Mouse (Mus musculus) urinary bladder, adult 2 months (tissue): Measurements from ENCODE around the gene Ifit3b. TPM values are rescaled to one million over a fixed set of nuclear protein-coding genes. Genes with fewer than 3 reads are reported as not detected.
"Not testable (repeated sequence)": the region's sequence is repeated elsewhere in the genome, so short reads cannot be mapped to it uniquely, and the experiment has no call there.

Experiments
- DNase-seq: peaks from one replicate; pipeline ENCODE4 v3.0.0; 2022; ENCODE audit warnings: low spot score
- polyA plus RNA-seq: library from polyadenylated mRNA; depleted of rRNA; stranded (reverse); fragments of >200 nt; gene quantifications from 2 replicates; pipeline ENCODE4 v1.2.3, GENCODE M21; 2012; rRNA removed

Gene Ifit3b
- 6.8 and 10.8 TPM in 2 replicates for polyA plus RNA-seq

DNA sequence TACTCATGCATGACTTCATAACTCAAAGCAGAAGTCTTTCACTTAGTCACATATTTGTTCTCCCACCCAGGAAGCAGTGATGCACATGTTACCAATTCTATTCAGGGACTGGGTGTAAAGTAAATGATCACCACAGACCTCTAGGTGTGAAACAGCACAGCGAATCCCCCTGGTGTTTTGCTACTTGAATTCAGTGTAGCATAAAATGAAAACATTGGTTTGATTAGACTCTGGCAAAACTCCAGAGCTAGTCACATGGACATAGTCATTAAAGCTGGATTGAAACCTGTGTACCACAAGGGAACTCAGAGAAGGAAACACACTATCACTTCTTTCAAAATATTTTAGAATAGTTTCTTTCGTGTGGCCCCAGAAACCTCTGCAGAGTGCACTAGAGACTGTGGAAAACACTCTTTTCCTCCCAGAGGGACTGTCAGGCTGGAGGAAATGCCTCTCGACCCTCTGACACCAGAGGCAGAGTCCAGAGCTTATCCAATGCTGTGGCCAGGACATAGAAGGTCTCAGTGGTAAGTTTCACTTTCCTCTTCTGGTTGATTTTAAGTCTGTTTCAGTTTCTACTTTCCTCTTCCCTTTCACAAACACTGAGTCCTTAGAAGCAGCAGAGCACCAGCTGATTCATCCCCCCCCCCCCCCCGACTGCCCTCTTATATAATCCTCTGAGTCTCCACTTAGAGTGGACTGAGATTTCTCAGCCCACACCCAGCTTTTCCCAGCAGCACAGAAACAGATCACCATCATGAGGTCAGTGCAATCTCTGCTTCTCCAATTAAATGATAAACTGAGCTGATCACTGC is at the start of gene Ifit3b:
Gene Ifit3b (plus strand): TSS at position 734 of the 815 bp plus-strand sequence.
- DNase-seq: not testable (repeated sequence)

DNA sequence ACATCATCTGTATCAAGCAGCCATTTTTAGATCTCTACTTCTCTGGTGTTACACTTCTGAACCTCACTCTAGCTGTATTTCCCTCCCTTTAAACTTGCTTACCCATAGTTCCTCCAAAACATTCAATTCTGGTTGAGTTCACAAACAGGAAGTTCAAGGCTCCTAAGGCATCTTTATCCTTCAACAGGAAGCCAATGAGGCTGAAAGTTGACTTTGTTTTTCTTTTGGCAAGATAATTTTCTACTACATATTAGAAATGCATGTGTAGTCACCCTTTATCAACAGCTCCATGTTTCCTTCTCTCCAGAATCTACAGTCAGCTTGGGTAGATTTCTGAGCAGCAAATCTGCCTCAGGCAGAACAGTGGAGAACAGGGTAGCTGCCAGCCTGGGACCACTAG is 45.2 kb upstream of the Ifit3b start:
- DNase-seq: no peak

DNA sequence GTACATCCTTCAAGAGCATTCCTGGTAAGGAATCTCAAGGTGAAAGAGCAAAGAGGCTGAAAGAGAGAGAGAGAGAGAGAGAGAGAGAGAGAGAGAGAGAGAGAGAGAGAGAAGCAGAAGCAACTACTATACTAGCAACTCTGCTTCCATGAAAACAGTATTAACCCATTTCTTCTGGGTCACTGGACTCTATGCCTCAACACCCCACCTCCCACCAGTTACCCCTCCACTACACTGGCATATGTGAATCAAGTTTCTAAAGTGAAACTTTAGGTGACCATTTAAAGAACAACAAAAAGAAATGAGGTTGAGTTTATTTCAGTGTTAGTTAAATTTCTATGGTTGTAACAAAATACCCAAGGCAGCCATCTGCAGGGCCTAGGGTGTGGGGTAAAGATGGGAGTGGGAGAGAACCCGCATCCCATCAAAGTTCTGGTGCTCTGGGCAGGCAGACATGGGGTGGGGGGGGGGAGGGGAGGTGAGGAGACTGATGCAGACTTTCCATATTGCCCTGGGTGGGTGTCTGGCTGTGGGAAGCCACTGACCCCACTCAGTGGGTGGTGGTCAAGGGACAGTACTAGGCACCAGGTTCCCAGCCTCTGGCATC is 41.5 kb upstream of the Ifit3b start:
- DNase-seq: no peak

DNA sequence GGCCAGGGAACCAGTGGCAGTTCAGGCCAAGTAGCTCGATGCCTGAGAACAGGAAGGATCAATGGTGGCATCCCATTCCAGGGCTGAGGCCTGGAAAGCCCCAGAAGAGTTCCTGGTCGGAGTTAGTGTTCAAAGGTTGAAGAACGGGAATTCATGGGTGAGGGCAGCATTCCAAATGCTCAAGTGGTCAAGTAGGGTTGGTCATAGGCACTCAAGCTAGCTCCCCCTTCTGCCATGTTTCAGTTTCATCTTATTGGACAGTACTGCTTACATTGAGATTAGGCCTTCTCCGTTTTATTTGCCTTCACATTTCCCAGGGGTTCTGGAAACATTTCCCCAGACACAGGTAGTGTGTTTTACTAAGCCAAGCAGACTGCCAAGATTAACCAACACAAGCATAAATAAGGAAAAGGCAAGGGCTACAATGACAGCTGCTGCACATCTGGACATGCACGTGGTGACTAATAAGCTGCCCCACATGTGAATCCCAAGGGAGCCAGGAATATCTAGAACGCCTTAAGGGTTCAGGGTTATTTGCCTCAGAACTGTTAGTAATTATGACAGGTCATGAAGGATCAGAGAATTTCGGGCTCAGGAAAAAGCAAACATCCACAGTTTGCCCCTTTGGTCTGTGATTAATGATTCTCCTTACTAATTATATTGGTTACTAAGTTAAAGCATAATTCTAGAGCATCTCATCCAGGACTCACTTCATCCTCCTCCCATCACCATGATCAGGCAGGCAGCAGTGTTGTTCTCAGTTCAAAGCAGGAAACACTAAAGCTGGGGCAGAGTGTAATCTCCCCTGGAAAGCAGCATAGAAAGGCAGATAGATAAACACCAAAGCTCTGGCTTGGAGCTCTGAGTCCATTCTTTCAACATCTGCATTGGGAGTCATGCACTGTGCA is 38.5 kb upstream of the Ifit3b start:
- DNase-seq: no peak

DNA sequence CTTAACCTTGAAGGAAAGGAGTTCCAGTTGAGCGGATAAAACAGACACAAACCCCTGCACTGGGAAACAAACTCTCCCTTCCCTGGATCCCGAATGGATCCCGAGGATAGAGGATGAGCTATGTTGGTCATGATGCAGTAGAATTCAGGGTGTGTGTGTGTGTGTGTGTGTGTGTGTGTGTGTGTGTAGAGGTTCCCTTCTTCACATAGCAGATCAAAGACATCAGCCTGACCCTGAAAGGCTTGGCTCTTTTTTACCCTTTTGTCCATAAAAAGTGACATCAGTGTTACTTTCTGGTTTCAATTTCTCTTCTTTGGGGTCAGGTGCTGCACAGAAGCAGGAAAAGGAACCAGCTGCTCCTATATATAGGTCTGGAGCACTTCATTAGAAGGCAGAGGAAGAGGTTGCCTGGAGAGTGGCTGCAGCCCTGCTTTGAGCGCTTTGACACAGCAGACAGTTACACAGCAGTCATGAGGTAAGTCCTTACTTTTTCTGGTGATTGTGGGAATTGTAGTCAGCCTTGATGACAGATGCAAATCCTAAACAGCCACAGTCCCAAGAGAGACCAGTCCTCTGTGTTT is 37.8 kb upstream of the Ifit3b start:
- DNase-seq: no peak

DNA sequence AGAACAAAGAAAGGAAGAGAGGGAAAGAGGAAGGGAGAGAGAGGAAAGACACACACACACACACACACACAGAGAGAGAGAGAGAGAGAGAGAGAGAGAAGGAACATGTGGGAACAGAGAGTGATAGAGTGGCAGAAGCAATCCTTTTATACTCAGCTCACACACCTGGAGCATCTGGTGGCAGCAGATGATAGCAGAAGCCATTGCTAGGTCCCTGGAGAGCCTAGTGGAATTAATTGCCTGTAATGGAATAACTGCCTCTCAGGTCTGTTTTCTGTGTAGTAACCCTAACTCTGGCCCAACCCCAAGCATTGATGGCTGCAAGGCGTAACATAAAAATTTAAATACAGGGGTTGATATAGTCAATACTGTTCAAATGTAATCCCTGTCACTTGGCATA is 36.7 kb upstream of the Ifit3b start:
- no peak for DNase-seq

DNA sequence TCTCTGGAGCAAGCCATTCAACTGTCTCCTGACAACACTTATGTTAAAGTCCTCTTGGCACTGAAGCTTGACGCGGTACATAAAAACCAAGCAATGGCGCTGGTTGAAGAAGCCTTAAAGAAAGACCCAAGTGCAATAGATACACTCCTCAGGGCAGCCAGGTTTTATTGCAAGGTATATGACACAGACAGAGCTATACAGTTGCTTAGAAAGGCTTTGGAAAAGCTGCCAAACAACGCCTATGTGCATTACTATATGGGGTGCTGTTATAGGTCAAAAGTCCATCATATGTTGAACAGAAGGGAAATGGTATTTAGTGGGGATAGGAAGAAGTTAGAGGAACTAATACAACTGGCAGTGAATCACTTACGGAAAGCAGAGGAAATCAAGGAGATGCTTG is 34.1 kb upstream of the Ifit3b start:
- no peak for DNase-seq

DNA sequence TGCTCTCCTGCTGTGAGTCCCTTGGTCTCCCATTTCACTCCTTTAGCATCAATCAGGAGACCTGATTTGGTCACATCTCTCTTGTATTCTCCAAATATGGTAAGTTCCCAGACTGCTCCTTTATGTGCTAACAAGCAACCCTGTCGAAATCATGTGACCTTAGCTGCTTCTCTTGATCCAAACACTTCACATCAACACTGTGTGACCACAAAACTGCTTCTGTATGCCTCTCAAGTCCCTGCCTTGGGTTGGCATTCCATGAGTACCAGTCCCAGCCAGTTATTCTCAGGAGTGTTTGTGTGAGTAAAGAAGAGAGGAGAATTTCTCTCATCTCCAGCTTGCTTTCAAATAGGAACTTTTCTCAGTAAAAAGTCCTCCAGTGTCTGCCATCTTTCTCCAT is 30.6 kb upstream of the Ifit3b start:
- DNase-seq: no peak

DNA sequence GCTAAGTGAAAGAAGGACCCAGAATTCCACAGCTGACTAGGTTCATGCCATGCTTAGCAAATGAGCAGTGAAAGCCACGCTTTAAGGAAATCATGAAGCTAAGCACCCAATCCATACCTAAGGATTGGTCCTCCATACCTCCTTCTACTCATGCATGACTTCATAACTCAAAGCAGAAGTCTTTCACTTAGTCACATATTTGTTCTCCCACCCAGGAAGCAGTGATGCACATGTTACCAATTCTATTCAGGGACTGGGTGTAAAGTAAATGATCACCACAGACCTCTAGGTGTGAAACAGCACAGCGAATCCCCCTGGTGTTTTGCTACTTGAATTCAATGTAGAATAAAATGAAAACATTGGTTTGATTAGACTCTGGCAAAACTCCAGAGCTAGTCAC is 25.1 kb upstream of the Ifit3b start:
- DNase-seq: not testable (repeated sequence)

DNA sequence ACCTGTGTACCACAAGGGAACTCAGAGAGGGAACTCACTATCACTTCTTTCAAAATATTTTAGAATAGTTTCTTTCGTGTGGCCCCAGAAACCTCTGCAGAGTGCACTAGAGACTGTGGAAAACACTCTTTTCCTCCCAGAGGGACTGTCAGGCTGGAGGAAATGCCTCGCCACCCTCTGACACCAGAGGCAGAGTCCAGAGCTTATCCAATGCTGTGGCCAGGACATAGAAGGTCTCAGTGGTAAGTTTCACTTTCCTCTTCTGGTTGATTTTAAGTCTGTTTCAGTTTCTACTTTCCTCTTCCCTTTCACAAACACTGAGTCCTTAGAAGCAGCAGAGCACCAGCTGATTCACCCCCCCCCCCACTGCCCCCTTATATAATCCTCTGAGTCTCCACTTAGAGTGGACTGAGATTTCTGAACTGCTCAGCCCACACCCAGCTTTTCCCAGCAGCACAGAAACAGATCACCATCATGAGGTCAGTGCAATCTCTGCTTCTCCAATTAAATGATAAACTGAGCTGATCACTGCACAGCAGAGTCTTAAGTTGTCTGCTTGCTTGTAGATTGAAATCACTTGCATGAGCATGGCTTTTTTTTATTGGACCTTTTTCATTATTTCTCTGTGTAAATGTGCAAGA is 24.5 kb upstream of the Ifit3b start, which contains the start of gene Ifit3:
Gene Ifit3 (plus strand): TSS at position 406 of the 641 bp plus-strand sequence.
- not testable (repeated sequence) for DNase-seq

DNA sequence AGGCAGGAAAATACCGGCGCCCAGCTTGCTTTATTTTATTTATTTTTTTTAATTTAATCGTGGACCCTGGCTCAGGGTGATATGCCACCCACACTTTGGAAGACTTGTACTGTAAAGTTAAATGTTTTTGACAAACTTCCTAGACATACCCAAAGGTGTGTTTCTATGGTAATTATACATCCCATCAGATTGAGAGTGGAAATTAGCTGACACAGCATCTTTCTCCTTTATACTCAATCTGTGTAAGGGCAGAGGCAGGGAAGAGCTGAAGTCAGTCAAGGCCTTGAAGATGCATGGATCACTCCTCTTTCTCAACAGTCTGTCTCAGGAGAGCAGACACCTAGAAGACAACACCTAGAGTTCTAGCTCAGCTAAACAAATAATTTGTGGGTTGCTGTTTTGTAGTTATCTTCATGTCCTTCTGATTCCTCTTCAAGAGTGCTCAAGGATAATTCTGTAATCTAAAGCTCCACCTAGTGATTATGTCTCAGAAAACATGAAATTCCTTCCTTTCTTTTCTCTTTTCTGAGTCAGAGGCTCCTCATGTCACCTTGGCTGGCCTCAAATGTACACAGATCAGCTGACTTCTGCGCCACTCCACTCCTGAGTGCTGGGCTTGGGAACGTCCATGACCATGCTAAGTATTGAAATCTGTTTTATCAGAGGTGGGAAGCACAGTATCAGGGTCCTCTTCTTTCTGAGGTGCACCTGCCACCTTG is 21.9 kb upstream of the Ifit3b start:
- not testable (repeated sequence) for DNase-seq

DNA sequence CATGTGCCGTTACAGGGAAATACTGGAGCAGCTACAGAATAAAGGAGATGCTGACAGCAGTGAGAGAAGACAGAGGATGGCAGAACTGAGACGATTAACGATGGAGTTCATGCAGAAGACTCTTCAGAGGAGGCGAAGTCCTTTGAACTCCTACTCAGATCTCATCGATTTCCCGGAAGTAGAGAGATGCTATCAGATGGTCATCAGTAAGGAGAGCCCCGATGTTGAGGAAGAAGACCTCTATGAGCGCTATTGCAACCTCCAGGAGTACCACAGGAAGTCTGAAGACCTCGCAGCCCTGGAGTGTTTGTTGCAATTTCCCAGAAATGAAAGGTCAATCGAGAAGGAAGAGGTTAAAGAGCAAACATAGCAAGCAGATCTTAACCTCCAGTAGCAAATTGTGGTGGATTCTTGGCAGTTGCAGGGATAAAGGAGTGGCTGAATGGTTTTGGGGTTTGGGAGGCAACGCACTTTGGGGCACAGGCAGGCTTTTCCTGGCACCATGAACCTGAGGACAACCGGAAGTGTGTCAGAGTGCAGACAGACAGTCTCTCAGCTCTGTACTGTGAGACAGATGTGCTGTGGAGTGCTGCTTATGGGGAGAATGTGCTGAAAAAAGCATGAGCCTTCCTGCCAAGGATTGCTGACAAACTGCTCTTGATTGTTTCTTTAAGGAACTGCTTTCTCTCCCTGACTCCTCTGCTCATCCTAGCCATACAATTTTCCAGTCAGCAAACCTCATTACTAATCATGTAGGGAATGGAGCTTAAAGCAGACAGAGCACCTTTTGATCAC is 19.7 kb upstream of the Ifit3b start:
- DNase-seq: not testable (repeated sequence)

DNA sequence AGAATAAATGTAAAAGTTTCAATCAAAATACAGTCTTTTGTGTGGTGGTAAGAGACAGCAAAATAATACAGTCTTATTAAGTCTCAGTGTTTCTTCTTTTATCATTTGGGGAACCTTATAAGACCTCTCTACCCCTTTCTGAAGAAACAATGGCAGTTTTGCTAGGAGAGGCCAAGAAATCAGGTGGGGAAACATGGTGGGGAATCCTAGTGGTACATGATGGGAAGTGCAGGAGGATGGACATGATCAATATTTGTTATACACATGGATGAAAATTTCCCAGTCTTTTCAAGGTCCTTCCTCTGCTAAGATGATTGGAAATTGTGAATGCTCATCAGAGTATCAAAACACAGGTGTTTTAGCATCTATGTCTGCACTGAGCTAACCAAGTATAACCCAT is 18.8 kb upstream of the Ifit3b start:
- DNase-seq: no peak

DNA sequence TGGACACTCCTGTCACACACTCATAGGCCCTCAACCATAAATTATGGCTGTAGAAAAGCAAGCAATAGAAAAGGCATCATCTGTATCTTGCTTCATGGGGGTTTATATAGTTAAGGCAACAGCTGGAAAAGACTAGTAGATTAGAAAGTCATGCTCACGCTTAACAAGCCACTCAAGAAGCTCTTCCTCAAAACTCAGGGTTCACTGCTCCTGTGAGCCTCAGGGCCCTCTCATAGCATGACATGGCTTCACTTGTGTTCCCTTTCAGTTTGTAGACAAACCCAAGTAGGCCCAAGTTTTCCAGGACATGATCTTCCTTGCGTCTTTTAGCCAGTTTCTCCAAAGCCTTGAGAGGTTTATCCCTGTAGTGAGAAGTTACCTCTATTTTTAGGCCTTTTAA is 14.3 kb upstream of the Ifit3b start:
- no peak for DNase-seq

DNA sequence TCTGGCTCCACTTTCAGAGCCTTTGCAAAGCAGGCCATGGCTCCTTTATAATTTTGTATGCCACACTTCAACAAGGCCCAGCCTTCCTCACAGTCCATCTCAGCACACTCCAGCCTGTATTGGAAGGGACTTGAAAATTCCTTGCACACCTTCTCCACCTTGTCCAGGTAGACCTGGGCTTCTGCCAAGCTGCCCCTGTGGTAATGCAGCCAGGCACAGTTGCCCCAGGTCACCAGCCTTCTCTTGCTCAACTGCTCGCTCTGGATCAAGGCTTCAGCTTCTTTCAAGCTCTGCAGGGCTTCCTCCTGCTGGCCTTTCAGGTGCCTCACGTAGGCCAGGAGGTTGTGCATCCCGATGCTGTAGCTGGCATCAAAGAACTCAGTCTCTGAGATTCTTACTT is 13.2 kb upstream of the Ifit3b start:
- not testable (repeated sequence) for DNase-seq

DNA sequence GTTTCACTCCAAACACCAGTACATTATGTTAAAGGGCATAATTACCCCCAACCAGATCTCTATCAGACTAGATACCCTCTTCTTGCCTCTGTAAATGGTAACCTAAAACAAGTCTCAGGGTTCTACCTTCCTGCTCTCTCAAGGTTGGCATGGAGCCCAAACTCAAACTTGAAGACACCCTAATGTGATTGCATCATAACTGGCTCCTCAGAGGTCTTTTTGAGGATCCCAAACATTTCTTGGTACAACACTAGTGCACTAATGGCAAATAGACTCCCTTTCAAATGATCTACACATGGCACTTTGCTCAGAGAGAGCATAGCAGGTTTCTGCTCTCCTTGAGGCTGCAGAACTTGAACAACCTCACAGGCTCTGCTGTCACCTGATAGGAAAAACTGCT is 11.0 kb upstream of the Ifit3b start:
- no peak for DNase-seq

DNA sequence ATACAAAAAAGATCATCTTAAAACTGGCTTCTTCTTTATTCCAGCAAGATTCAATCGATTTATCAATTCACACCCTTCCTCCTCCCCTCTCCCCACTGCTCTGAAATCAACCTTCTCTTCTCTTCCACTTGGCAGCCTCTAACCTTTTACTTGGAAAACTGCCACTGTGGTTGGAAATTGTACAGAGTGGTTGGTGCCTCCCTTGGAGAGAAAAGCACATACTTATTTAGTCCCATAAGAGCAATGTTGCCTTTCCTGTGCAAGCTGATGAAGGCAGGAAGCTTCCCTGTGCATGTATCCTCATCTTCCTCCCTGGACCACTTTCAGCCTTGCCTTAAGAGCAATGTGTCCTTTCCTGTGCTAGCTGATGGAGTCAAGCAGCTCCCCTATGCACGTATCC is 9.4 kb upstream of the Ifit3b start:
- DNase-seq: no peak

DNA sequence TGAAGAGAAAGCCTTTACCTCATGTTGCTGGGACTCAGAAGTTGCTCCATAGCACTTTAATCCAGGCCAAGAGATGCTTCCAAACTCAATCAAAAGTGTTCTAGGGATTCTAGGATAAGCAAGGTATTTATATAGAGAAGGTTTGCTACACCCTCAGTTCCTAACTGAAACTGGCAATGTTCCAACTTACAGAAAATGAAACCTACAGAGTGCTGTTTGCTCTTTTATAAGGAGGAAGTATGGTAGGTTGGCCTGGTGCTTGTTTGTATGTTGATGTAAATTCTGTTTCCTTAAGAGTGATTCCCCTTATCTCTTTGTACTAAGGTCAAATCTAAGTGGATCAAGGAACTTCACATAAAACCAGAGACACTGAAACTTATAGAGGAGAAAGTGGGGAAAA is 8.5 kb upstream of the Ifit3b start:
- not testable (repeated sequence) for DNase-seq

DNA sequence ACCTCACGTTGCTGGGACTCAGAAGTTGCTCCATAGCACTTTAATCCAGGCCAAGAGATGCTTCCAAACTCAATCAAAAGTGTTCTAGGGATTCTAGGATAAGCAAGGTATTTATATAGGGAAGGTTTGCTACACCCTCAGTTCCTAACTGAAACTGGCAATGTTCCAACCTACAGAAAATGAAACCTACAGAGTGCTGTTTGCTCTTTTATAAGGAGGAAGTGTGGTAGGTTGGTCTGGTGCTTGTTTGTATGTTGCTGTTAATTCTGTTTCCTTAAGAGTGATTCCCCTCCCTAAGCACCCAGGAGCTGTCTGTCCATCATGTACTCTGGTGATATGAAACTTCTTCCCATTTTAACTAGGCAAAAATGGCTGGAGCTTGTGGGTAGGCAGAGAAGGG is 5.9 kb upstream of the Ifit3b start, which contains the start of gene Ifit1bl1:
Gene Ifit1bl1 (minus strand): TSS at position 69 of the 400 bp plus-strand sequence.
- DNase-seq: not testable (repeated sequence)

DNA sequence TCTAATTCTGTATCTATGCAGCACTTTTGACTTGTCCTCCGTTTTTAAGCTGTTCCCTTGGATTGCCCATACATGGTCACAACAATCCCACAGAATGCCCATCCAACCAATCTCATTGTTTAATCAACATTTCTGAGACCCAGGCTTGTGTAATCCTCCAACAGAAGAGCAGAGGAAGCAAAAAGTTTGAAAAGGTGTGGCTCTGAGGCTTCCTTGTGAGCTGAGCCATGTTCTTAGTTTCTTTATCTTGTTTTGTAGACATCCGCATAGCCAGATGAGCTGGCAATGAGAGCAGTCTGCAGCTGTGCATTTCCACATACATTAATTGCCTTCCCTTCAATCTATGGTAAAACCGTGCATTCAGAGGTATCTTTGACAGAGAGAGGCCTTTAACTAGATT is 2.3 kb upstream of the Ifit3b start:
- no peak for DNase-seq
